Mouse (Mus musculus) liver, adult 2 months (tissue): ENCODE data around the gene Fasn. TPM values are rescaled to one million over a fixed set of nuclear protein-coding genes. Genes with fewer than 3 reads are reported as not detected.

Source experiments
- DNase-seq: peaks from one replicate; pipeline ENCODE4 v3.0.0-alpha.2; 2011; ENCODE audit warnings: low read depth, low spot score; ENCODE audit errors: extremely low read depth
- H3K27ac ChIP-seq: fragments of 200-500 bp; replicated peaks from 2 replicates; pipeline ENCODE4 v1.5.1; 2012; ENCODE audit warnings: low read depth, mild to moderate bottlenecking, control low read depth, inconsistent platforms, low read length; ENCODE audit not compliant: insufficient read depth
- H3K27me3 ChIP-seq: fragments of 200-500 bp; 2 replicates; pipeline ENCODE4 v1.6.1; 2012; ENCODE audit warnings: mild to moderate bottlenecking, moderate library complexity, low read length, inconsistent platforms; ENCODE audit not compliant: control insufficient read depth, insufficient read depth
- H3K36me3 ChIP-seq: fragments of 200-500 bp; 2 replicates; pipeline ENCODE4 v1.6.1; 2012; ENCODE audit warnings: low read length, inconsistent platforms; ENCODE audit not compliant: control insufficient read depth, insufficient read depth
- H3K4me1 ChIP-seq: fragments of 200-500 bp; 2 replicates; pipeline ENCODE4 v1.6.1; 2011; ENCODE audit warnings: low read length; ENCODE audit not compliant: control insufficient read depth, insufficient read depth
- H3K4me3 ChIP-seq: fragments of 200-500 bp; 2 replicates; pipeline ENCODE4 v1.5.1; 2011; ENCODE audit warnings: low read depth, mild to moderate bottlenecking, control low read depth, low read length, moderate library complexity; ENCODE audit not compliant: insufficient read depth
- H3K79me2 ChIP-seq: fragments of 200-500 bp; 2 replicates; pipeline ENCODE4 v1.6.1; 2012; ENCODE audit warnings: inconsistent platforms, mild to moderate bottlenecking, low read length, moderate library complexity; ENCODE audit not compliant: control insufficient read depth, insufficient read depth
- H3K9ac ChIP-seq: fragments of 200-500 bp; 2 replicates; pipeline ENCODE4 v1.6.1; 2012; ENCODE audit warnings: low read depth, mild to moderate bottlenecking, control low read depth, inconsistent platforms, low read length
- CTCF ChIP-seq: fragments of 200-500 bp; IDR thresholded peaks from 2 replicates; pipeline ENCODE4 v1.5.1; 2011; ENCODE audit warnings: low read depth, low read length, control low read depth
- POLR2A ChIP-seq: fragments of 200-500 bp; IDR thresholded peaks from 2 replicates; pipeline ENCODE4 v1.6.1; 2011; ENCODE audit warnings: low read length, control low read depth; ENCODE audit not compliant: insufficient read depth; ENCODE audit errors: extremely low read depth
- WGBS: fragments of 180-500 bp; shearing (Covaris S2); methylation state at CpG from one replicate; pipeline ENCODE4 v1.1.7; 2018; 5-methylcytosine and 5-hydroxymethylcytosine counted together
- polyA plus RNA-seq: library from polyadenylated mRNA; depleted of rRNA; stranded (reverse); fragments of >200 nt; gene quantifications from 2 replicates; pipeline ENCODE4 v1.2.3, GENCODE M21; 2012
- total RNA-seq: library from RNA; depleted of rRNA; stranded (reverse); fragments of >200 nt; gene quantifications from 2 replicates; pipeline ENCODE4 v1.2.3, GENCODE M21; 2014

Fasn gene
- total and polyA plus RNA-seq, 2 experiments: 198 to 935 TPM

- TF ChIP-seq CTCF (no peak), POLR2A (no peak)
- Histone ChIP-seq H3K4me3 (no peak overlapping the region), H3K9ac (no peak overlapping the region), H3K36me3 (no peaks in the 10 kb centered on the region), H3K4me1 (peaks cover 18% of the 10 kb centered on the region), H3K27me3 (no peaks in the 10 kb centered on the region), H3K27ac (no peak overlapping the region), H3K79me2 (no peaks in the 10 kb centered on the region)
- DNase-seq: no peak
- WGBS: 94% methylated on average over 4 of the region's 4 CpGs
Measured at GRCm38 (mm10) chr11:120853788-120854187, 29.4 kb upstream of the Fasn start.

- WGBS: 100% methylated on average over 4 of the region's 4 CpGs
- no peaks in the 10 kb centered on the region for H3K36me3 ChIP-seq
- H3K4me1 ChIP-seq: peaks cover 18% of the 10 kb centered on the region
- DNase-seq: no peak
- H3K79me2 ChIP-seq: no peaks in the 10 kb centered on the region
- no peaks in the 10 kb centered on the region for H3K27me3 ChIP-seq
- no peak overlapping the region for H3K27ac ChIP-seq
- H3K4me3 ChIP-seq: no peak overlapping the region
- no peak overlapping the region for H3K9ac ChIP-seq
- TF ChIP-seq POLR2A (no peak), CTCF (no peak)
Measured at GRCm38 (mm10) chr11:120853158-120853557, 28.8 kb upstream of the Fasn start.

- Histone ChIP-seq H3K4me1 (peaks cover 18% of the 10 kb centered on the region), H3K27me3 (no peaks in the 10 kb centered on the region), H3K27ac (peak overlapping the region; percentile 55), H3K79me2 (no peaks in the 10 kb centered on the region), H3K36me3 (no peaks in the 10 kb centered on the region), H3K4me3 (no peak overlapping the region), H3K9ac (no peak overlapping the region)
- DNase-seq: peak; percentile 88
- 34% methylated on average over 11 of the region's 11 CpGs for WGBS
- TF ChIP-seq POLR2A (no peak), CTCF (no peak)
Measured at GRCm38 (mm10) chr11:120852083-120852935, 28.0 kb upstream of the Fasn start.

- no peaks in the 10 kb centered on the region for H3K27me3 ChIP-seq
- 33% methylated on average over 2 of the region's 2 CpGs for WGBS
- no peaks in the 10 kb centered on the region for H3K36me3 ChIP-seq
- H3K27ac ChIP-seq: peak overlapping the region; percentile 34
- H3K4me3 ChIP-seq: no peak overlapping the region
- no peaks in the 10 kb centered on the region for H3K79me2 ChIP-seq
- no peak for DNase-seq
- peaks cover 18% of the 10 kb centered on the region for H3K4me1 ChIP-seq
- TF ChIP-seq POLR2A (no peak), CTCF (no peak)
- H3K9ac ChIP-seq: no peak overlapping the region
Measured at GRCm38 (mm10) chr11:120851582-120851981, 27.2 kb upstream of the Fasn start.

- no peaks in the 10 kb centered on the region for H3K27me3 ChIP-seq
- no peaks in the 10 kb centered on the region for H3K36me3 ChIP-seq
- peak overlapping the region; percentile 34 for H3K27ac ChIP-seq
- H3K4me1 ChIP-seq: peaks cover 18% of the 10 kb centered on the region
- peak; percentile 90 for DNase-seq
- H3K79me2 ChIP-seq: no peaks in the 10 kb centered on the region
- TF ChIP-seq CTCF (no peak), POLR2A (no peak)
- H3K4me3 ChIP-seq: no peak overlapping the region
- H3K9ac ChIP-seq: no peak overlapping the region
- WGBS: 30% methylated on average over 1 of the region's 1 CpGs
Measured at GRCm38 (mm10) chr11:120851132-120851531, 26.8 kb upstream of the Fasn start.

- no peak for DNase-seq
- no peaks in the 10 kb centered on the region for H3K79me2 ChIP-seq
- H3K27ac ChIP-seq: no peak overlapping the region; the same call in 1 of the 2 replicates
- TF ChIP-seq POLR2A: no peak
- no peak for TF ChIP-seq CTCF
- no peaks in the 10 kb centered on the region for H3K36me3 ChIP-seq
- WGBS: 62% methylated on average over 2 of the region's 2 CpGs
- no peak overlapping the region for H3K9ac ChIP-seq
- H3K4me3 ChIP-seq: no peak overlapping the region
- H3K27me3 ChIP-seq: no peaks in the 10 kb centered on the region
- H3K4me1 ChIP-seq: peaks cover 18% of the 10 kb centered on the region
Measured at GRCm38 (mm10) chr11:120850331-120851030, 26.1 kb upstream of the Fasn start.
